Mouse (Mus musculus): ENCODE measurements around the gene Gde1. TPM values are rescaled to one million over a fixed set of nuclear protein-coding genes. Genes with fewer than 3 reads are reported as not detected.

The Gde1 gene
- polyA plus RNA-seq (2012; ENCODE audit: insufficient read depth, low replicate concordance), result 42.4 and 134 TPM in 2 replicates

GRCm38 (mm10) chr7:118705101-118705961 lies at the start of gene Gde1:
Gde1 (minus strand) TSS chr7:118705778.
- TF ChIP-seq FLI1 (IDR thresholded peaks at IDR 0.05; ENCODE audit: low read length) (no peak), GATA1 (IDR thresholded peaks at IDR 0.05; ENCODE audit: borderline replicate concordance, low read length) (no peak)
- no peaks in the 10 kb centered on the region for H3K9me3 ChIP-seq
- H3K27me3 ChIP-seq (replicated peaks), result no peaks in the 10 kb centered on the region
- peak within 1 kb of the TSS; percentile 98 for H3K4me3 ChIP-seq (replicated peaks)
- H3K36me3 ChIP-seq (replicated peaks; ENCODE audit: low read length), result peaks cover 25% of the 10 kb centered on the region
- peaks cover 34% of the 10 kb centered on the region for H3K4me1 ChIP-seq

- no peaks in the 10 kb centered on the region for H3K9me3 ChIP-seq
- H3K36me3 ChIP-seq (replicated peaks; ENCODE audit: low read length), result peaks cover 99% of the 10 kb centered on the region
- H3K27me3 ChIP-seq (replicated peaks), result no peaks in the 10 kb centered on the region
- TF ChIP-seq FLI1 (IDR thresholded peaks at IDR 0.05; ENCODE audit: low read length) (no peak), GATA1 (IDR thresholded peaks at IDR 0.05; ENCODE audit: borderline replicate concordance, low read length) (no peak)
- H3K4me3 ChIP-seq (replicated peaks), result no peak overlapping the region
- no peaks in the 10 kb centered on the region for H3K4me1 ChIP-seq
Observed at GRCm38 (mm10) chr7:118751625-118752024, 46.0 kb upstream of the Gde1 start.

GRCm38 (mm10) chr7:118749706-118750105 lies 44.1 kb upstream of the Gde1 start:
- no peaks in the 10 kb centered on the region for H3K9me3 ChIP-seq
- H3K4me3 ChIP-seq (replicated peaks), result no peak overlapping the region
- H3K36me3 ChIP-seq (replicated peaks; ENCODE audit: low read length), result peaks cover 99% of the 10 kb centered on the region
- H3K27me3 ChIP-seq (replicated peaks), result no peaks in the 10 kb centered on the region
- TF ChIP-seq GATA1 (IDR thresholded peaks at IDR 0.05; ENCODE audit: borderline replicate concordance, low read length) (no peak), FLI1 (IDR thresholded peaks at IDR 0.05; ENCODE audit: low read length) (no peak)
- H3K4me1 ChIP-seq, result no peaks in the 10 kb centered on the region

GRCm38 (mm10) chr7:118747891-118748672 lies 42.5 kb upstream of the Gde1 start:
- Histone ChIP-seq H3K36me3 (replicated peaks; ENCODE audit: low read length) (peaks cover 94% of the 10 kb centered on the region), H3K4me3 (replicated peaks) (no peak overlapping the region), H3K9me3 (no peaks in the 10 kb centered on the region), H3K4me1 (peaks cover 4% of the 10 kb centered on the region), H3K27me3 (replicated peaks) (no peaks in the 10 kb centered on the region)
- TF ChIP-seq GATA1 (IDR thresholded peaks at IDR 0.05; ENCODE audit: borderline replicate concordance, low read length), result no peak
- TF ChIP-seq FLI1 (IDR thresholded peaks at IDR 0.05; ENCODE audit: low read length), result no peak

GRCm38 (mm10) chr7:118744766-118745165 lies 39.2 kb upstream of the Gde1 start:
- Histone ChIP-seq H3K4me1 (peaks cover 27% of the 10 kb centered on the region), H3K36me3 (replicated peaks; ENCODE audit: low read length) (peaks cover 65% of the 10 kb centered on the region), H3K27me3 (replicated peaks) (no peaks in the 10 kb centered on the region), H3K9me3 (no peaks in the 10 kb centered on the region), H3K4me3 (replicated peaks) (no peak overlapping the region)
- no peak for TF ChIP-seq FLI1 (IDR thresholded peaks at IDR 0.05; ENCODE audit: low read length)
- TF ChIP-seq GATA1 (IDR thresholded peaks at IDR 0.05; ENCODE audit: borderline replicate concordance, low read length), result no peak

GRCm38 (mm10) chr7:118742278-118742677 lies 36.7 kb upstream of the Gde1 start:
- no peaks in the 10 kb centered on the region for H3K9me3 ChIP-seq
- TF ChIP-seq GATA1 (IDR thresholded peaks at IDR 0.05; ENCODE audit: borderline replicate concordance, low read length) (no peak), FLI1 (IDR thresholded peaks at IDR 0.05; ENCODE audit: low read length) (no peak)
- peaks cover 40% of the 10 kb centered on the region for H3K36me3 ChIP-seq (replicated peaks; ENCODE audit: low read length)
- peak overlapping the region; percentile 76 for H3K4me3 ChIP-seq (replicated peaks)
- H3K27me3 ChIP-seq (replicated peaks), result no peaks in the 10 kb centered on the region
- H3K4me1 ChIP-seq, result peaks cover 48% of the 10 kb centered on the region

- Histone ChIP-seq H3K4me1 (peaks cover 56% of the 10 kb centered on the region), H3K27me3 (replicated peaks) (no peaks in the 10 kb centered on the region), H3K36me3 (replicated peaks; ENCODE audit: low read length) (peaks cover 27% of the 10 kb centered on the region), H3K4me3 (replicated peaks) (peak overlapping the region; percentile 97), H3K9me3 (no peaks in the 10 kb centered on the region)
- no peak for TF ChIP-seq FLI1 (IDR thresholded peaks at IDR 0.05; ENCODE audit: low read length)
- TF ChIP-seq GATA1 (IDR thresholded peaks at IDR 0.05; ENCODE audit: borderline replicate concordance, low read length), result no peak
Observed at GRCm38 (mm10) chr7:118740532-118741338, 35.2 kb upstream of the Gde1 start.

- no peaks in the 10 kb centered on the region for H3K27me3 ChIP-seq (replicated peaks)
- peaks cover 25% of the 10 kb centered on the region for H3K36me3 ChIP-seq (replicated peaks; ENCODE audit: low read length)
- H3K4me3 ChIP-seq (replicated peaks), result peak within 1 kb of the TSS; percentile 97
- peaks cover 59% of the 10 kb centered on the region for H3K4me1 ChIP-seq
- no peak for TF ChIP-seq FLI1 (IDR thresholded peaks at IDR 0.05; ENCODE audit: low read length)
- no peak for TF ChIP-seq GATA1 (IDR thresholded peaks at IDR 0.05; ENCODE audit: borderline replicate concordance, low read length)
- no peaks in the 10 kb centered on the region for H3K9me3 ChIP-seq
Observed at GRCm38 (mm10) chr7:118739975-118740531, 34.5 kb upstream of the Gde1 start, which contains the start of gene Vps35l. Vps35l (plus strand) TSS chr7:118740226.

- Histone ChIP-seq H3K4me3 (replicated peaks) (no peak overlapping the region), H3K36me3 (replicated peaks; ENCODE audit: low read length) (peaks cover 22% of the 10 kb centered on the region), H3K27me3 (replicated peaks) (no peaks in the 10 kb centered on the region), H3K9me3 (no peaks in the 10 kb centered on the region), H3K4me1 (peaks cover 62% of the 10 kb centered on the region)
- TF ChIP-seq FLI1 (IDR thresholded peaks at IDR 0.05; ENCODE audit: low read length), result no peak
- TF ChIP-seq GATA1 (IDR thresholded peaks at IDR 0.05; ENCODE audit: borderline replicate concordance, low read length), result no peak
Observed at GRCm38 (mm10) chr7:118738730-118739129, 33.2 kb upstream of the Gde1 start.
